Mouse (Mus musculus) MEL (cell line): ENCODE results near the gene Babam2. TPM values are rescaled to one million over a fixed set of nuclear protein-coding genes. Genes with fewer than 3 reads are reported as not detected.

Experiments
- DNase-seq: peaks from one replicate; pipeline ENCODE4 v3.0.0; 2011; ENCODE audit warnings: low read depth, low spot score
- H3K27ac ChIP-seq: 2 replicates; pipeline ENCODE4 v1.5.1; 2012; ENCODE audit warnings: low read depth, mild to moderate bottlenecking, control low read depth, low read length, moderate library complexity; ENCODE audit not compliant: control insufficient read depth
- H3K27me3 ChIP-seq, 2 experiments: fragments of 150-350 bp in 1 of 2; sonication (generic) in 1 of 2; 2 replicates each; pipeline ENCODE4 v1.6.1; 2012; ENCODE audit warnings: low read length in 2 of 2, mild to moderate bottlenecking in 2 of 2, improper control_type of control experiment in 1 of 2, moderate library complexity in 1 of 2; ENCODE audit not compliant: insufficient read depth in 2 of 2, control insufficient read depth in 1 of 2
- H3K36me3 ChIP-seq, 2 experiments: 2 replicates each; pipeline ENCODE4 v1.6.1; 2012 to 2014; ENCODE audit warnings: low read length in 2 of 2, improper control_type of control experiment in 1 of 2, inconsistent platforms in 1 of 2, mild to moderate bottlenecking in 1 of 2; ENCODE audit not compliant: insufficient read depth in 2 of 2, control insufficient read depth in 1 of 2
- H3K4me1 ChIP-seq, 2 experiments: fragments of 150-350 bp in 1 of 2; sonication (generic) in 1 of 2; 2 replicates each; pipeline ENCODE4 v1.6.1; 2012; ENCODE audit warnings: low read length in 2 of 2, improper control_type of control experiment in 1 of 2, mild to moderate bottlenecking in 1 of 2; ENCODE audit not compliant: insufficient read depth in 2 of 2, control insufficient read depth in 1 of 2
- H3K4me3 ChIP-seq, 2 experiments: fragments of 150-350 bp in 1 of 2; sonication (generic) in 1 of 2; 2 replicates each; pipeline ENCODE4 v1.5.1; 2012; ENCODE audit warnings: low read depth in 2 of 2, low read length in 2 of 2, mild to moderate bottlenecking in 2 of 2, moderate library complexity in 2 of 2, control low read depth in 1 of 2, improper control_type of control experiment in 1 of 2; ENCODE audit not compliant: control insufficient read depth in 1 of 2, insufficient read depth in 1 of 2
- H3K79me2 ChIP-seq: 2 replicates; pipeline ENCODE4 v1.6.1; 2012; ENCODE audit warnings: mild to moderate bottlenecking, low read length, moderate library complexity; ENCODE audit not compliant: control insufficient read depth, poor library complexity, insufficient read depth
- H3K9ac ChIP-seq: 2 replicates; pipeline ENCODE4 v1.6.1; 2012; ENCODE audit warnings: low read depth, mild to moderate bottlenecking, control low read depth, low read length, moderate library complexity; ENCODE audit not compliant: control insufficient read depth, poor library complexity, severe bottlenecking
- H3K9me3 ChIP-seq: fragments of 150-350 bp; sonication (generic); replicated peaks from 2 replicates; pipeline ENCODE4 v1.6.1; 2012; ENCODE audit warnings: mild to moderate bottlenecking, low read length, improper control_type of control experiment, moderate library complexity; ENCODE audit not compliant: insufficient read depth
- CHD2 ChIP-seq: IDR thresholded peaks from 2 replicates; pipeline ENCODE4 v1.6.1; 2011; ENCODE audit warnings: low read length, improper control_type of control experiment
- CTCF ChIP-seq, 3 experiments: IDR thresholded peaks in 2 of 3; conservative IDR thresholded peaks in 1 of 3; 2 replicates each; pipeline ENCODE4 v1.5.1; 2011 to 2012; ENCODE audit warnings: low read length in 3 of 3, low read depth in 2 of 3, mild to moderate bottlenecking in 2 of 3, improper control_type of control experiment in 1 of 3, inconsistent platforms in 1 of 3, mixed read lengths in 1 of 3, moderate library complexity in 1 of 3; ENCODE audit not compliant: control insufficient read depth in 1 of 3, insufficient read depth in 1 of 3, poor library complexity in 1 of 3, severe bottlenecking in 1 of 3
- ELF1 ChIP-seq: IDR thresholded peaks from 2 replicates; pipeline ENCODE4 v1.6.1; 2014; ENCODE audit warnings: low read depth, mild to moderate bottlenecking, inconsistent platforms, low read length, improper control_type of control experiment, moderate library complexity
- GATA1 ChIP-seq: IDR thresholded peaks from 2 replicates; pipeline ENCODE4 v1.6.1; 2011; ENCODE audit warnings: low read depth, low read length, improper control_type of control experiment
- HCFC1 ChIP-seq: IDR thresholded peaks from 2 replicates; pipeline ENCODE4 v1.6.1; 2012; ENCODE audit warnings: low read depth, mild to moderate bottlenecking, inconsistent platforms, low read length, improper control_type of control experiment, moderate library complexity
- JUND ChIP-seq: IDR thresholded peaks from 2 replicates; pipeline ENCODE4 v1.6.1; 2011; ENCODE audit warnings: low read depth, mild to moderate bottlenecking, improper control_type of control experiment, low read length
- MAX ChIP-seq: IDR thresholded peaks from 2 replicates; pipeline ENCODE4 v1.6.1; 2011; ENCODE audit warnings: low read length, improper control_type of control experiment
- MAZ ChIP-seq: IDR thresholded peaks from 2 replicates; pipeline ENCODE4 v1.6.1; 2012; ENCODE audit warnings: low read depth, mild to moderate bottlenecking, inconsistent platforms, low read length, improper control_type of control experiment
- MEF2A ChIP-seq: IDR thresholded peaks from 2 replicates; pipeline ENCODE4 v1.6.1; 2014; ENCODE audit warnings: low read depth, mild to moderate bottlenecking, inconsistent platforms, low read length, improper control_type of control experiment; ENCODE audit not compliant: poor library complexity, insufficient replicate concordance, severe bottlenecking; ENCODE audit errors: extremely low read depth
- MYC ChIP-seq: IDR thresholded peaks from 2 replicates; pipeline ENCODE4 v1.6.1; 2011; ENCODE audit warnings: low read depth, mild to moderate bottlenecking, low read length, improper control_type of control experiment, moderate library complexity
- NELFE ChIP-seq: IDR thresholded peaks from 2 replicates; pipeline ENCODE4 v1.6.1; 2011; ENCODE audit warnings: low read depth, low read length, improper control_type of control experiment
- NRF1 ChIP-seq: IDR thresholded peaks from 2 replicates; pipeline ENCODE4 v1.6.1; 2014; ENCODE audit warnings: low read depth, mild to moderate bottlenecking, inconsistent platforms, low read length, improper control_type of control experiment, moderate library complexity; ENCODE audit not compliant: poor library complexity, insufficient read depth, severe bottlenecking
- POLR2A ChIP-seq, 2 experiments: IDR thresholded peaks; 2 replicates each; pipeline ENCODE4 v1.6.1; 2011 to 2012; ENCODE audit warnings: low read length in 2 of 2, mild to moderate bottlenecking in 2 of 2, control low read depth in 1 of 2, improper control_type of control experiment in 1 of 2, low read depth in 1 of 2, moderate library complexity in 1 of 2; ENCODE audit not compliant: control insufficient read depth in 1 of 2, insufficient read depth in 1 of 2, poor library complexity in 1 of 2
- POLR2AphosphoS5 ChIP-seq: IDR thresholded peaks from 2 replicates; pipeline ENCODE4 v1.6.1; 2012; ENCODE audit warnings: low read depth, borderline replicate concordance, mild to moderate bottlenecking, inconsistent platforms, low read length, moderate library complexity, mixed read lengths
- RCOR1 ChIP-seq: IDR thresholded peaks from 2 replicates; pipeline ENCODE4 v1.6.1; 2012; ENCODE audit warnings: low read depth, mild to moderate bottlenecking, inconsistent platforms, low read length, improper control_type of control experiment
- TBP ChIP-seq: IDR thresholded peaks from 2 replicates; pipeline ENCODE4 v1.8.0; 2011; ENCODE audit warnings: low read depth, low read length, improper control_type of control experiment
- TCF12 ChIP-seq: IDR thresholded peaks from 2 replicates; pipeline ENCODE4 v1.6.1; 2014; ENCODE audit warnings: low read depth, mild to moderate bottlenecking, inconsistent platforms, low read length, improper control_type of control experiment, moderate library complexity
- UBTF ChIP-seq: IDR thresholded peaks from 2 replicates; pipeline ENCODE4 v1.6.1; 2012; ENCODE audit warnings: low read depth, mild to moderate bottlenecking, inconsistent platforms, low read length, improper control_type of control experiment, moderate library complexity, borderline replicate concordance; ENCODE audit not compliant: insufficient read depth
- USF1 ChIP-seq: IDR thresholded peaks from 2 replicates; pipeline ENCODE4 v1.6.1; 2014; ENCODE audit warnings: low read depth, mild to moderate bottlenecking, inconsistent platforms, low read length, improper control_type of control experiment, moderate library complexity
- ZC3H11A ChIP-seq: IDR thresholded peaks from 2 replicates; pipeline ENCODE4 v1.6.1; 2012; ENCODE audit warnings: low read depth, mild to moderate bottlenecking, inconsistent platforms, low read length, improper control_type of control experiment
- ZNF384 ChIP-seq: IDR thresholded peaks from 2 replicates; pipeline ENCODE4 v1.6.1; 2012; ENCODE audit warnings: low read depth, mild to moderate bottlenecking, inconsistent platforms, low read length, improper control_type of control experiment
- polyA plus RNA-seq, 2 experiments: library from polyadenylated mRNA; stranded (reverse) in 1 of 2; unstranded in 1 of 2; fragments of >175 nt in 1 of 2; fragments of >200 nt in 1 of 2; gene quantifications; 2 replicates each; pipeline versions ENCODE4 v1.2.1 to v1.2.4; 2012; ENCODE audit warnings: low replicate concordance in 2 of 2, low read depth in 1 of 2; ENCODE audit not compliant: insufficient read length in 2 of 2, insufficient read depth in 1 of 2, missing spikeins in 1 of 2
- total RNA-seq: library from RNA; depleted of rRNA; stranded (reverse); fragments of 300-350 nt; gene quantifications from 2 replicates; pipeline ENCODE4 v1.2.3, GENCODE M21; 2012

Gene Babam2
- total and polyA plus RNA-seq, 3 experiments: 43.3 to 86.6 TPM; not detected in 1

GRCm38 (mm10) chr5:31963352-31963751 is 265.9 kb downstream of the Babam2 start:
- no peak for TF ChIP-seq TBP
- TF ChIP-seq JUND: no peak
- TF ChIP-seq ZNF384: no peak
- TF ChIP-seq POLR2A (IDR thresholded peaks at IDR 0.05; ENCODE audit: control insufficient read depth in 1 of 2, insufficient read depth in 1 of 2, low read depth in 1 of 2, low read length in 2 of 2, poor library complexity in 1 of 2): no peak
- TF ChIP-seq MYC: no peak
- TF ChIP-seq HCFC1: no peak
- TF ChIP-seq TCF12: no peak
- no peak for TF ChIP-seq NRF1
- no peak for TF ChIP-seq USF1
- no peak for TF ChIP-seq MAX
- no peak for TF ChIP-seq GATA1
- no peak for TF ChIP-seq UBTF
- TF ChIP-seq POLR2AphosphoS5: no peak
- no peaks in the 10 kb centered on the region for H3K27me3 ChIP-seq
- H3K4me3 ChIP-seq: no peak overlapping the region
- no peak for DNase-seq
- peaks cover 5 to 6% of the 10 kb centered on the region in 2 experiments for H3K4me1 ChIP-seq
- H3K79me2 ChIP-seq: no peaks in the 10 kb centered on the region
- no peak overlapping the region for H3K27ac ChIP-seq
- peaks cover 0 to 8% of the 10 kb centered on the region in 2 experiments; a peak in 2 of 4 replicates for H3K36me3 ChIP-seq
- no peaks in the 10 kb centered on the region for H3K9me3 ChIP-seq
- no peak overlapping the region for H3K9ac ChIP-seq

- TF ChIP-seq NELFE: no peak
- no peak for TF ChIP-seq ELF1
- no peak for TF ChIP-seq UBTF
- no peak for TF ChIP-seq MEF2A
- TF ChIP-seq ZNF384: no peak
- no peak for TF ChIP-seq JUND
- TF ChIP-seq RCOR1: no peak
- no peak for TF ChIP-seq ZC3H11A
- TF ChIP-seq CTCF (IDR thresholded peaks at IDR 0.05 in 2 of 3, conservative IDR thresholded peaks at IDR 0.05 in 1 of 3; ENCODE audit: control insufficient read depth in 1 of 3, insufficient read depth in 1 of 3, low read depth in 2 of 3, low read length in 3 of 3, poor library complexity in 1 of 3, severe bottlenecking in 1 of 3): no peak
- no peak for TF ChIP-seq CHD2
- no peak for TF ChIP-seq USF1
- no peak for TF ChIP-seq MAZ
- no peak for TF ChIP-seq MYC
- no peak for TF ChIP-seq GATA1
- Histone ChIP-seq H3K36me3 (peaks cover 0 to 8% of the 10 kb centered on the region in 2 experiments; a peak in 2 of 4 replicates), H3K79me2 (no peaks in the 10 kb centered on the region), H3K27ac (no peak overlapping the region), H3K9me3 (no peaks in the 10 kb centered on the region), H3K4me1 (peaks cover 5 to 6% of the 10 kb centered on the region in 2 experiments), H3K9ac (no peak overlapping the region), H3K27me3 (no peaks in the 10 kb centered on the region), H3K4me3 (no peak overlapping the region)
- DNase-seq: no peak
Measured at GRCm38 (mm10) chr5:31963851-31964250, 266.4 kb downstream of the Babam2 start.
